Mouse (Mus musculus): ENCODE measurements around the gene Zdhhc22. TPM values are rescaled to one million over a fixed set of nuclear protein-coding genes. Genes with fewer than 3 reads are reported as not detected.

Zdhhc22 gene
- total RNA-seq, 2 experiments from 2014 or later: 0.54 to 0.85 TPM

- no peak for DNase-seq
These were observed 28.5 kb downstream of the Zdhhc22 start for GRCm38 (mm10) chr12:86961589-86962344.

GRCm38 (mm10) chr12:86960791-86961335 lies 29.4 kb downstream of the Zdhhc22 start:
- DNase-seq: no peak

GRCm38 (mm10) chr12:86960138-86960537 lies 30.1 kb downstream of the Zdhhc22 start:
- no peak for DNase-seq

GRCm38 (mm10) chr12:86959661-86960060 lies 30.6 kb downstream of the Zdhhc22 start:
- DNase-seq: no peak

- DNase-seq: no peak
These were observed 31.7 kb downstream of the Zdhhc22 start for GRCm38 (mm10) chr12:86958558-86958957.

GRCm38 (mm10) chr12:86955894-86956293 lies 34.3 kb downstream of the Zdhhc22 start:
- no peak for DNase-seq

- no peak for DNase-seq
These were observed 37.8 kb downstream of the Zdhhc22 start for GRCm38 (mm10) chr12:86952331-86952850.

GRCm38 (mm10) chr12:86950961-86951360 lies 39.3 kb downstream of the Zdhhc22 start:
- no peak for DNase-seq

- no peak for DNase-seq
These were observed 39.9 kb downstream of the Zdhhc22 start for GRCm38 (mm10) chr12:86950161-86950960.

- DNase-seq: no peak
These were observed 40.7 kb downstream of the Zdhhc22 start for GRCm38 (mm10) chr12:86949501-86949900.

GRCm38 (mm10) chr12:86948627-86949026 lies 41.6 kb downstream of the Zdhhc22 start:
- DNase-seq: peak; percentile 20

GRCm38 (mm10) chr12:86947681-86948401 lies 42.4 kb downstream of the Zdhhc22 start:
- peak; percentile 70 for DNase-seq

GRCm38 (mm10) chr12:86946862-86947574 lies 43.2 kb downstream of the Zdhhc22 start, which contains the start of gene Cipc:
Cipc (plus strand) TSS chr12:86947043.
- peak; percentile 98 for DNase-seq

GRCm38 (mm10) chr12:86946301-86946781 lies 43.9 kb downstream of the Zdhhc22 start:
- DNase-seq: no peak

GRCm38 (mm10) chr12:86945126-86945525 lies 45.1 kb downstream of the Zdhhc22 start:
- peak; percentile 74 for DNase-seq

- no peak for DNase-seq
These were observed 46.8 kb downstream of the Zdhhc22 start for GRCm38 (mm10) chr12:86943421-86943820.

GRCm38 (mm10) chr12:86941734-86942486 lies 48.3 kb downstream of the Zdhhc22 start:
- DNase-seq: no peak

GRCm38 (mm10) chr12:86941173-86941572 lies 49.1 kb downstream of the Zdhhc22 start:
- DNase-seq: no peak

GRCm38 (mm10) chr12:86938571-86938970 lies 51.7 kb downstream of the Zdhhc22 start:
- no peak for DNase-seq

GRCm38 (mm10) chr12:86936587-86937343 lies 53.5 kb downstream of the Zdhhc22 start:
- DNase-seq: no peak
